Mouse (Mus musculus): ENCODE measurements around the gene Cav2.

Cav2 gene

GRCm38 (mm10) chr6:17308661-17309060 is 27.7 kb downstream of the Cav2 start:
- DNase-seq (ENCODE audit: extremely low read depth, insufficient read length, low spot score): peak; percentile 50

- DNase-seq (ENCODE audit: extremely low read depth, insufficient read length, low spot score): peak; percentile 64
These were observed 28.3 kb downstream of the Cav2 start for GRCm38 (mm10) chr6:17309260-17309659.

- no peak for DNase-seq (ENCODE audit: extremely low read depth, insufficient read length, low spot score)
These were observed 33.3 kb downstream of the Cav2 start for GRCm38 (mm10) chr6:17314241-17314640.

GRCm38 (mm10) chr6:17314659-17315616 is 34.0 kb downstream of the Cav2 start:
- no peak for DNase-seq (ENCODE audit: extremely low read depth, insufficient read length, low spot score)

GRCm38 (mm10) chr6:17316294-17317166 is 35.5 kb downstream of the Cav2 start:
- DNase-seq (ENCODE audit: extremely low read depth, insufficient read length, low spot score): no peak

- DNase-seq (ENCODE audit: extremely low read depth, insufficient read length, low spot score): no peak
These were observed 36.2 kb downstream of the Cav2 start for GRCm38 (mm10) chr6:17317167-17317524.

- DNase-seq (ENCODE audit: extremely low read depth, insufficient read length, low spot score): peak; percentile 22
These were observed 37.0 kb downstream of the Cav2 start for GRCm38 (mm10) chr6:17317944-17318343.

GRCm38 (mm10) chr6:17321976-17322375 is 41.0 kb downstream of the Cav2 start:
- no peak for DNase-seq (ENCODE audit: extremely low read depth, insufficient read length, low spot score)

- no peak for DNase-seq (ENCODE audit: extremely low read depth, insufficient read length, low spot score)
These were observed 46.2 kb downstream of the Cav2 start for GRCm38 (mm10) chr6:17327216-17327615.

- DNase-seq (ENCODE audit: extremely low read depth, insufficient read length, low spot score): no peak
These were observed 48.8 kb downstream of the Cav2 start for GRCm38 (mm10) chr6:17329801-17330200.

GRCm38 (mm10) chr6:17337724-17338123 is 56.7 kb downstream of the Cav2 start:
- no peak for DNase-seq (ENCODE audit: extremely low read depth, insufficient read length, low spot score)
